Mouse (Mus musculus) erythroblast, embryonic 14.5 days (primary cell): Measurements from ENCODE around the gene Mid1ip1.

Experiments used
- GATA1 ChIP-seq: IDR thresholded peaks from 2 replicates; pipeline ENCODE4 v1.6.1; 2012; ENCODE audit warnings: low read length, inconsistent platforms, mixed read lengths
- TAL1 ChIP-seq: IDR thresholded peaks from 3 replicates; pipeline ENCODE4 v1.6.1; 2012; ENCODE audit warnings: low read length, inconsistent platforms, mixed read lengths

DNA sequence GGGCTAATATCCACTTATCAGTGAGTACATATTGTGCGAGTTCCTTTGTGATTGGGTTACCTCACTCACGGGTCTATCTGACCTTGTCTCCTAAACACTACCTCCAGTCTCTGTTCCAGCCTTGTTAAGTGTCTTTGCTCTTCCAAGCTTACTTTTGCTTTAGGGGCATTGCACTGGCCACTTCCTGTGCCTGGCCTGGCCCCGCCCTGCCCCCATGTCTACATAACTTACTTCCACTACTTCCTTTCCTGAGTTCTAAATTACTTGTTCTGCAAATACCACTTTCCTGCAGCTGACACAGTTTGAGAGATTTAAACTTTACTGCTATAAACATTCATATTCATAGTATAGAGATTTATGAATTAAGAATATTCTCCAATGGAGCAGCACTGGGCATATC is 8.1 kb upstream of the Mid1ip1 start:
- TF ChIP-seq TAL1 (no peak), GATA1 (no peak)
